Mouse (Mus musculus) small intestine, adult 2 months (tissue): ENCODE data around the gene Ckm.

ENCODE experiments used
- CTCF ChIP-seq: fragments of 200-500 bp; IDR thresholded peaks from 2 replicates; pipeline ENCODE4 v1.5.1; 2012; ENCODE audit warnings: low read depth, mild to moderate bottlenecking, control low read depth, inconsistent platforms, low read length, moderate library complexity, mixed read lengths; ENCODE audit not compliant: insufficient replicate concordance, insufficient read length; ENCODE audit errors: extremely low read depth
- POLR2A ChIP-seq: fragments of 200-500 bp; IDR thresholded peaks from 2 replicates; pipeline ENCODE4 v1.6.1; 2012; ENCODE audit warnings: low read depth, mild to moderate bottlenecking, control low read depth, inconsistent platforms, low read length, moderate library complexity

- TF ChIP-seq CTCF (no peak), POLR2A (no peak)
Measured at GRCm38 (mm10) chr7:19437048-19437447, 32.5 kb downstream of the Ckm start.
